Mouse (Mus musculus) intestine, embryonic 14.5 days (tissue): ENCODE results near the gene Nanos3. TPM values are rescaled to one million over a fixed set of nuclear protein-coding genes. Genes with fewer than 3 reads are reported as not detected.

Experiments
- ATAC-seq: fragments of 200-750 bp; cut with Nextera tagmentation; replicated peaks from 2 replicates; pipeline ENCODE4 v1.8.0; 2017; ENCODE audit warnings: low read depth, moderate number of reproducible peaks, moderate TSS enrichment, moderate library complexity; ENCODE audit not compliant: low FRiP score, low TSS enrichment
- DNase-seq: peaks from one replicate; pipeline ENCODE4 v3.0.0-alpha.2; 2018; ENCODE audit warnings: low spot score
- H3K27ac ChIP-seq: fragments of 300-500 bp; sonication (generic); 2 replicates; pipeline ENCODE4 v1.5.1; 2014; ENCODE audit warnings: low read depth, mild to moderate bottlenecking, control low read depth
- H3K27me3 ChIP-seq: fragments of 300-500 bp; sonication (generic); replicated peaks from 2 replicates; pipeline ENCODE4 v1.6.1; 2014; ENCODE audit warnings: low read length, control low read depth; ENCODE audit not compliant: control insufficient read depth, insufficient read depth
- H3K36me3 ChIP-seq: fragments of 300-500 bp; sonication (generic); 2 replicates; pipeline ENCODE4 v1.6.1; 2014; ENCODE audit warnings: low read length, control low read depth; ENCODE audit not compliant: control insufficient read depth, insufficient read depth
- H3K4me1 ChIP-seq: fragments of 300-500 bp; sonication (generic); replicated peaks from 2 replicates; pipeline ENCODE4 v1.6.1; 2014; ENCODE audit warnings: low read length, control low read depth, mixed read lengths; ENCODE audit not compliant: control insufficient read depth, insufficient read depth
- H3K4me2 ChIP-seq: fragments of 300-500 bp; sonication (generic); 2 replicates; pipeline ENCODE4 v1.6.1; 2014; ENCODE audit warnings: low read length
- H3K4me3 ChIP-seq: fragments of 300-500 bp; sonication (generic); 2 replicates; pipeline ENCODE4 v1.5.1; 2014; ENCODE audit warnings: low read depth, low read length, control low read depth, mixed read lengths
- H3K9ac ChIP-seq: fragments of 300-500 bp; sonication (generic); 2 replicates; pipeline ENCODE4 v1.6.1; 2014; ENCODE audit warnings: mild to moderate bottlenecking, low read length
- H3K9me3 ChIP-seq: fragments of 300-500 bp; sonication (generic); 2 replicates; pipeline ENCODE4 v1.6.1; 2016; ENCODE audit warnings: low read length, control low read depth; ENCODE audit not compliant: control insufficient read depth
- WGBS: fragments of 180-500 bp; shearing (Covaris S2); extraction: QIAGEN DNeasy Blood & Tissue Kit; methylation state at CpG from one replicate; pipeline ENCODE4 v1.1.7; 2014; 5-methylcytosine and 5-hydroxymethylcytosine counted together
- polyA plus RNA-seq: library from polyadenylated mRNA; unstranded; fragments of >200 nt; fragmentation: Nextera tagmentation; extraction: Ambion mirVana; gene quantifications from 2 replicates; pipeline ENCODE4 v1.2.1, GENCODE M21; 2014

Gene Nanos3
- polyA plus RNA-seq, 1 experiment from 2014 or later: 4.1 TPM

DNA sequence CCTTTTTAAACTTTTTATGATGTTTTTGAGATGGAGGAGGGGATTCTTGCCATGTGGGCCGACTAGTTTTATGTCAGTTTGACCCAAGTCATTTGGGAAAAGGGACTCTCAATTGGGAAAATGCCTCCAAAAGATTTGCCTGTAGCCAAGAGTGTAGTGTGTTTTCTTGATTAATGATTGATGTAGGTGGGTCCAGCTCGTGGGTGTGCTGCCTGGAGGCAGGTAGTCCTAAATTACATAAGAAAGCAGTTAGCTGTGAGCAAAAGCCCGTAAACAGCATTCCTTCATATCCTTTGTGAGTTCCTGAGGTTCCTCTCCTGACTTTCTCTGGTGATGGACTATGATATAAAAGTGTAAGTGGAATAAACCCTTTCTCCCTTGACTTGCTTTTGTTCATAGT, 35.8 kb downstream of the Nanos3 start:
- no peak for ATAC-seq
- WGBS: 58% methylated on average over 3 of the region's 3 CpGs
- H3K27ac ChIP-seq: no peak overlapping the region
- no peak overlapping the region for H3K4me3 ChIP-seq
- H3K4me2 ChIP-seq: no peak overlapping the region
- no peak overlapping the region for H3K9ac ChIP-seq
- DNase-seq: no peak
- no peaks in the 10 kb centered on the region for H3K27me3 ChIP-seq
- no peaks in the 10 kb centered on the region for H3K36me3 ChIP-seq
- H3K9me3 ChIP-seq: no peaks in the 10 kb centered on the region
- peaks cover 14% of the 10 kb centered on the region; the same call in 1 of the 2 replicates for H3K4me1 ChIP-seq

DNA sequence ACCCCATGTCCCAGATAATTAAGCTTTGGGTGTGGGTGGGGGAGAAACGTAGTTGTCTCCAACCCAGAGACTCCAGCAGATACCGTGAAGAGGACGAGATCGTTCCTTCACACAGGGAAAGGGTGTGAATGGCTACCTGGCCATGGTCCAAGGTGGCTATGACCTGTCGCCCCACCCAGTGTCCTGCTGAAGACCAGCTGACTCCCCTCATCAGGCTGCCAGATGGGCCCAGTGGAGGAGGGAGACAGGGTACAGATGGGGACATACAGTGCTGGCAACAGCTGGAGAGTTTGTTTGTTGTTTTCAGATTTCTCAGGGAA, 36.5 kb downstream of the Nanos3 start:
- Histone ChIP-seq H3K4me2 (peak overlapping the region; percentile 87), H3K36me3 (peaks cover 5% of the 10 kb centered on the region), H3K4me3 (peak overlapping the region; percentile 68), H3K9me3 (no peaks in the 10 kb centered on the region), H3K27me3 (no peaks in the 10 kb centered on the region), H3K4me1 (peaks cover 14% of the 10 kb centered on the region; the same call in 1 of the 2 replicates), H3K27ac (no peak overlapping the region), H3K9ac (no peak overlapping the region)
- ATAC-seq (no peak), DNase-seq (no peak)
- whole genome bisulfite sequencing: 89% methylated on average over 5 of the region's 5 CpGs

DNA sequence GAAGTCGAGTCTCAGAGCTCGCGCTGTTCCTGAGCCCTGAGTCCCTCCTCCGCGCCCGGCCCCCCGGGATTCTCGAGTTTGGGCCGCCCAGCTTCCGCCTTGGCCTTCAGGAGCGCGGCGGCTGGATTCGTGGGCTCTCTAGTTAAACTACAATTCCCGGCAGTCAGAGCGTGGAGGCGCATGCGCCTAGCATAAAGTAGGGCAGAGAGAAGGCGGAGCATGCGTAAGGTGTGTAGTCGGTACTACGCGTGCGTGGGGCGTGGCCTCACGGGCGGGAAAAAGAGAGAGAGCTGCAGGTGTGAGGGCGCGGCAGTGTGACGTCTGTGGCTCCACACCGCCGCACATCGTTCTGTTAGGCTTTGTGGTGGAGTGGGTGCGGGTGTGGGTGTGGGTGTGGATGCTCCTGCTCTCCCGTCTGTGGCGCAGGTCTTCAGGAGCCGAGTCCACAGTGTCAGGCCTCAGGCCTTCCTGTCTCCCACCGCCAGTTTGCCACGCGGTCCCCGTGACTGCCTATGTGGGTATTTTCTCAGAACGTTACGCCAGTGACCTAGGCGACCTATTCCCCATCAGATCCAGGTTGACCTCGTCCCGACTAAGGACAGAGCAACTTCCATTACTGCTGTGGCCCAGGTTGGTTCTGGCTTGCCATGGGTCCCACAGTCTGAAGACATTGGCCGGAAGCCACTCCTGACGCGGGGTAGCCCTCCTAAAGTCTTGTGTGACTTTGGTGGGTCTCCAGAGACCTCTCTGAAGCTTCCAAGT, 37.1 kb downstream of the Nanos3 start, which contains the start of the genes Cc2d1a and 4930432K21Rik:
Gene Cc2d1a (minus strand): TSS at position 168 of the 762 bp plus-strand sequence.
Gene 4930432K21Rik (plus strand): TSS at position 257 of the 762 bp plus-strand sequence.
- Histone ChIP-seq H3K4me1 (peaks cover 14% of the 10 kb centered on the region; the same call in 1 of the 2 replicates), H3K27ac (peak within 1 kb of the TSS; percentile 77), H3K9me3 (no peaks in the 10 kb centered on the region), H3K9ac (peak within 1 kb of the TSS; percentile 84), H3K36me3 (peaks cover 10% of the 10 kb centered on the region), H3K4me2 (peak within 1 kb of the TSS; percentile 87), H3K4me3 (peak within 1 kb of the TSS; percentile 68), H3K27me3 (no peaks in the 10 kb centered on the region)
- peak; percentile 90 for ATAC-seq
- DNase-seq: peak; percentile 93
- WGBS: 18% methylated on average over 49 of the region's 49 CpGs

DNA sequence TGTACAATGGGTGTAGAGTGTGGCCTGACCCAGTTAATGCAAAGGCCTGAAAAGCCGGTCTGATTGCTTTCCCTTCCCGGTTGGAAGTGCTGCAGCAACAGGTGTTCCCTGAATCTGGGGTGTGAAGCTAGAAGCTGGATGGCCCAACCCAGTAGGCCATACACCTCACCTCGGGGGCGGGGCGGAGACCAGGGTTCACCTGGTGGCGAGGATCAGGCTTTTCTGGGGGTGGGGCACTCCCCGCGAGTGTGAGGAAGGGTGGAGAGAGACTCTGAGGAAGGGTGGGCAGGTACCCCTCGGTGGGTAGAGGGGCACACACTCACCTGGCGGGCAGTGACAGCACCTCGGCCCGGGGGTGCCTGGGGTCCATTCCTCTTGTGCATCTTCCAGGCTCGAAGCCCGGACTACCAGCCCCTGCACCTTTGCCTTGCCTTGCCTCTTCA, 37.7 kb downstream of the Nanos3 start:
- peaks cover 16% of the 10 kb centered on the region for H3K36me3 ChIP-seq
- ATAC-seq: peak; percentile 76
- WGBS: 2% methylated on average over 14 of the region's 14 CpGs
- H3K4me1 ChIP-seq: peaks cover 14% of the 10 kb centered on the region; the same call in 1 of the 2 replicates
- DNase-seq: peak; percentile 80
- peak overlapping the region; percentile 77 for H3K27ac ChIP-seq
- H3K9me3 ChIP-seq: no peaks in the 10 kb centered on the region
- H3K4me2 ChIP-seq: peak overlapping the region; percentile 87
- H3K4me3 ChIP-seq: peak overlapping the region; percentile 68
- no peaks in the 10 kb centered on the region for H3K27me3 ChIP-seq
- H3K9ac ChIP-seq: peak overlapping the region; percentile 84

DNA sequence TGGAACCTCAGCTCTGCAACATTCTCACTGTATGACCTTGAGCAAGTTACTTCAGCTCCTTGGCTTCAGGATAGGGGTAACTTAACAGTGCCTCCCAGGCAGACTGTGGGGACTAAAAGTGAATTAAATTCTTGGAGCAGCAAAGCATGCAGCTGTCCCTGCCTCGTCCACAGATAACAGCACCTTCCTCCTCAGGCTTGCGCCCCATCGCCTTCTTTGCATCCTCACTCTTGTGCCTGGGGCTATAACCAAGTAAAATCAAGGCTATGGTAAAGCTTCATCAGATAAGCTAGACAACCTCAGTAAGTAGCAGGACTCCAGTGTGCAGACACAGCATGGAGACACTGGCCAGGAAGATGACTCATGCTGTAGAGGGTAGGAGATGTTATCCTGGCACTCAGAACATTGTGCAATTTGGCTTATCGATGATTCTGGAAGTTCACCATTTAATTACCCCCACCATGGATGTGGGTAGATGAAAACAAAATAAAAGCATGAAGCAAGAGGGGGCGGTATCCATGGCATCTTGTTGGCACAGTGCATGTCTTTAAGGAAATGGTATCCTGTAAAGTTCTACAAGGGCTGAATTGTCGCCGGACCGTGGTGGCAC, 40.3 kb downstream of the Nanos3 start:
- H3K9ac ChIP-seq: no peak overlapping the region
- H3K36me3 ChIP-seq: peaks cover 40% of the 10 kb centered on the region
- no peaks in the 10 kb centered on the region for H3K27me3 ChIP-seq
- H3K4me3 ChIP-seq: no peak overlapping the region
- DNase-seq: no peak
- H3K4me2 ChIP-seq: no peak overlapping the region
- 91% methylated on average over 8 of the region's 8 CpGs for WGBS
- no peak overlapping the region for H3K27ac ChIP-seq
- no peak for ATAC-seq
- H3K9me3 ChIP-seq: no peaks in the 10 kb centered on the region
- peaks cover 14% of the 10 kb centered on the region; the same call in 1 of the 2 replicates for H3K4me1 ChIP-seq

DNA sequence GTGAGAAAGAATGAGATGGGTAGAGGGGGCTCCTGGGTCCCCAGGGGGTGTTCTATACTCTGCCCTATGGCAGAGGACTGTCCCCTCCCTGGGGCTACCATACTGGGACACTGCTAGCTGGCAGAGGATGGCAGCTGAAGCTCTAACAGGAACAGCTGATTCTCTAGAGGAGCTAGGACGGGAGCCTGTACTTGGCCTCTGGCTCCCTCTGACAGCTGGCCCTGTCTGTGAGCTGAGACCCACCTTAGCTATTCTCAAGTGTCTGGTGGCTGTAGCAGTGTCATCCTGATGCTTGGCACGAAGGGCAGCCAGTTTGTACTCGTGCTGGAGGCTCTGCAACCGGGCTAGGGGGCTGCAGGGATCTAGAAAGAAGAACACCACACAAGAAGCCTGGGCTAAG, 44.2 kb downstream of the Nanos3 start:
- DNase-seq (no peak), ATAC-seq (no peak)
- Histone ChIP-seq H3K9ac (no peak overlapping the region), H3K4me3 (no peak overlapping the region), H3K36me3 (peaks cover 79% of the 10 kb centered on the region), H3K27ac (no peak overlapping the region), H3K4me2 (no peak overlapping the region), H3K27me3 (no peaks in the 10 kb centered on the region), H3K4me1 (no peaks in the 10 kb centered on the region), H3K9me3 (no peaks in the 10 kb centered on the region)
- 84% methylated on average over 4 of the region's 4 CpGs for WGBS

DNA sequence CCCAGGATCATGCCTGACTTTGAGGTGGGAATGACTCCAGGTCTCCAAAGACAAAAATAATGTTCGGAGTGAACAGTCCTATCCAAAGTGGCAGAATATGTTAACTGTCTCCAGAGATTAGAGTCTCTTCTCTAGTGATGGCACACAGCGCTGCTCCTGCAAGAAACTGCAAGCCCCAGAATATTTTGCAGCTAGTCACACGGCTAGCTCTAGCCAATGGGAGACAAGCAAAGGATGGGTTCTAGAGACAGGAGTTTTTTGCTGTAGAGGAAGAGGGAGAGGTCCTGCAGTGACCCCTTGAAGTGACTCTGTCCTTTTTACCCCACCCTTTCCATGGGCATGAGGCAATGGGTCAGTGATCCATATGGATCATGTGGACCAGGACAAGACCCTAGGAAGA, 47.2 kb downstream of the Nanos3 start:
- WGBS: 93% methylated on average over 3 of the region's 3 CpGs

DNA sequence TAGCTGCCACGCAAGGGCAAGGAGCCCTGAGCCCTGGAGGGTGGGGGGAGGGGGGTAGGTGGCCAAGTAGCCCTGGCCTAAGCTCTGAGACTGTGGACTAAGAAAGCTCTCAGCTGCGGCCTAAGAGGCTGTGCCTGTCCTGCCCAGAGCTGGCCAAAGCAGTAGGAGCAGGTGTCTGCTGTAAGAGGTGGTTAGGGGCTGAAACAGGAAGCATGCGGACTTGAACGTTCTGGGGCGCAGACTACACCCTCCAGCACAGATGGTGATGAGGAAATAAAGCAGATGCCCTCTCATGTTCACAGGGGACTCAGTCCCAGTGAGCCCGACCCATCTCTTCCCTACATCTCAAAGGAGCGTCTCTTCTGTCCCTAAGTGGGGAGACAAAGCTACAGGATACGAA, 52.8 kb downstream of the Nanos3 start:
- Histone ChIP-seq H3K27ac (no peak overlapping the region), H3K9me3 (no peaks in the 10 kb centered on the region)

More for the DNA sequence above, 47.2 kb downstream of the Nanos3 start:
- Histone ChIP-seq H3K9ac (no peak overlapping the region), H3K27me3 (no peaks in the 10 kb centered on the region), H3K36me3 (peaks cover 98% of the 10 kb centered on the region), H3K4me3 (no peak overlapping the region), H3K4me2 (no peak overlapping the region), H3K4me1 (no peaks in the 10 kb centered on the region), H3K27ac (no peak overlapping the region), H3K9me3 (no peaks in the 10 kb centered on the region)
- no peak for DNase-seq
- no peak for ATAC-seq

More for the DNA sequence above, 52.8 kb downstream of the Nanos3 start:
- H3K36me3 ChIP-seq: peaks cover 60% of the 10 kb centered on the region
- H3K4me3 ChIP-seq: no peak overlapping the region
- no peaks in the 10 kb centered on the region for H3K27me3 ChIP-seq
- DNase-seq (no peak), ATAC-seq (no peak)
- H3K4me2 ChIP-seq: no peak overlapping the region
- 86% methylated on average over 8 of the region's 8 CpGs for WGBS
- H3K9ac ChIP-seq: no peak overlapping the region
- no peaks in the 10 kb centered on the region for H3K4me1 ChIP-seq
